Mouse (Mus musculus) left cerebral cortex, adult 9 months (tissue): ENCODE data around the gene Mepe.

ENCODE experiments used
- DNase-seq, 2 experiments: peaks; one replicate each; pipeline ENCODE4 v3.0.0; 2022; ENCODE audit warnings: low spot score in 2 of 2

The Mepe gene

GRCm38 (mm10) chr5:104351874-104352273 is 26.7 kb downstream of the Mepe start:
- no peak for DNase-seq

GRCm38 (mm10) chr5:104357575-104357974 is 32.4 kb downstream of the Mepe start:
- no peak for DNase-seq

GRCm38 (mm10) chr5:104358592-104358991 is 33.5 kb downstream of the Mepe start:
- DNase-seq = peak in 1 of 2 experiments; percentile 58

- DNase-seq = no peak
These were observed 34.1 kb downstream of the Mepe start for GRCm38 (mm10) chr5:104359257-104359656.

GRCm38 (mm10) chr5:104370580-104370979 is 45.5 kb downstream of the Mepe start:
- no peak for DNase-seq

GRCm38 (mm10) chr5:104371284-104371683 is 46.2 kb downstream of the Mepe start:
- DNase-seq = no peak

GRCm38 (mm10) chr5:104373648-104374307 is 48.6 kb downstream of the Mepe start:
- no peak for DNase-seq

- DNase-seq = peak in 1 of 2 experiments; percentile 6
These were observed 49.2 kb downstream of the Mepe start for GRCm38 (mm10) chr5:104374308-104374660.

- DNase-seq = no peak
These were observed 50.0 kb downstream of the Mepe start for GRCm38 (mm10) chr5:104375132-104375531.

GRCm38 (mm10) chr5:104376890-104377289 is 51.8 kb downstream of the Mepe start:
- DNase-seq = no peak

GRCm38 (mm10) chr5:104380574-104380973 is 55.4 kb downstream of the Mepe start:
- DNase-seq = no peak

- DNase-seq = no peak
These were observed 56.5 kb downstream of the Mepe start for GRCm38 (mm10) chr5:104381671-104382070.

GRCm38 (mm10) chr5:104384540-104384939 is 59.4 kb downstream of the Mepe start:
- DNase-seq = no peak

GRCm38 (mm10) chr5:104385521-104385920 is 60.4 kb downstream of the Mepe start:
- no peak for DNase-seq

GRCm38 (mm10) chr5:104386908-104387307 is 61.8 kb downstream of the Mepe start:
- no peak for DNase-seq
